Mouse (Mus musculus): ENCODE measurements around the gene Stn1.

DNA sequence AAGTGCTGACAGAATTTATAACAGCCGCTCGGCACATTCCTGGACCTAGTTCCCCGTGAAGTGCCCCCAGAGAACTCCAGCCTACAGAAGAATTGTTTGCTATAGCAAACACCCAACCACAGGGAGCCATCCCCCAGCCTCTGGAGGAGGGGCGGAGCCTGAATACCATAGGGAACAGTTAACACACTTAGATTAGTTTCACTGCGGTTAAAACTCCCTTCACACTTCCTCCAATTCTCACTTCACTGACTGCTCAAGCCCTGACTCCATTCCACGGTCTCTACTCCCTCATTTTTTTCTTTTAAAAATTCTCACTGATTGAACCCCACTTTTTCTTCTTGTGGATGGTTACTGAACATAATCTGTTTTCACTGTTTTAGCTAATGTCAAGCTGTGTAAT, 1.5 kb upstream of the Stn1 start:
- TF ChIP-seq CTCF (IDR thresholded peaks at IDR 0.05; ENCODE audit: borderline replicate concordance, insufficient read depth, low read length) (no peak), POLR2A (IDR thresholded peaks at IDR 0.05; ENCODE audit: low read depth, low read length) (no peak)

Measured in embryonic fibroblast, embryonic 13.5 days (primary cell).